Mouse (Mus musculus) intestine, postnatal 0 days (tissue): ENCODE results near the gene Sel1l2. TPM values are rescaled to one million over a fixed set of nuclear protein-coding genes. Genes with fewer than 3 reads are reported as not detected.
A peak's percentile ranks its signal among the peaks of the same experiment; 100 is the strongest.
"Not testable (repeated sequence)": the region's sequence is repeated elsewhere in the genome, so short reads cannot be mapped to it uniquely, and the experiment has no call there.

Experiments used
- ATAC-seq: fragments of 200-750 bp; cut with Nextera tagmentation; 2 replicates; pipeline ENCODE4 v1.8.0; 2017; ENCODE audit warnings: mild to moderate bottlenecking, moderate TSS enrichment, moderate library complexity
- H3K27ac ChIP-seq: fragments of 300-500 bp; sonication (generic); 2 replicates; pipeline ENCODE4 v1.5.1; 2014; ENCODE audit warnings: mild to moderate bottlenecking, low read depth, low read length, moderate library complexity
- H3K27me3 ChIP-seq: fragments of 300-500 bp; sonication (generic); replicated peaks from 2 replicates; pipeline ENCODE4 v1.6.1; 2014; ENCODE audit warnings: low read length, mixed read lengths; ENCODE audit not compliant: control insufficient read depth, insufficient read depth
- H3K36me3 ChIP-seq: fragments of 300-500 bp; sonication (generic); 2 replicates; pipeline ENCODE4 v1.6.1; 2014; ENCODE audit warnings: mild to moderate bottlenecking, moderate library complexity; ENCODE audit not compliant: control insufficient read depth, insufficient read depth
- H3K4me1 ChIP-seq: fragments of 300-500 bp; sonication (generic); replicated peaks from 2 replicates; pipeline ENCODE4 v1.6.1; 2014; ENCODE audit warnings: antibody characterized with exemption, low read length, mixed read lengths; ENCODE audit not compliant: control insufficient read depth, insufficient read depth
- H3K4me2 ChIP-seq: fragments of 300-500 bp; sonication (generic); replicated peaks from 2 replicates; pipeline ENCODE4 v1.6.1; 2014; ENCODE audit warnings: low read depth, mild to moderate bottlenecking, moderate library complexity
- H3K4me3 ChIP-seq: fragments of 300-500 bp; sonication (generic); 2 replicates; pipeline ENCODE4 v1.5.1; 2014; ENCODE audit warnings: low read depth, low read length
- H3K9ac ChIP-seq: fragments of 300-500 bp; sonication (generic); 2 replicates; pipeline ENCODE4 v1.6.1; 2014; ENCODE audit warnings: mild to moderate bottlenecking, low read depth, low read length
- H3K9me3 ChIP-seq: fragments of 300-500 bp; sonication (generic); 2 replicates; pipeline ENCODE4 v1.6.1; 2016; ENCODE audit warnings: mixed run types; ENCODE audit not compliant: control insufficient read depth
- CTCF ChIP-seq: sonication (generic); IDR thresholded peaks from 2 replicates; pipeline ENCODE4 v1.5.1; 2016; ENCODE audit warnings: low read depth, mild to moderate bottlenecking, control low read depth, antibody characterized with exemption, moderate library complexity
- WGBS: fragments of 180-500 bp; shearing (Covaris S2); extraction: QIAGEN DNeasy Blood & Tissue Kit; methylation state at CpG from one replicate; pipeline ENCODE4 v1.1.7; 2014; 5-methylcytosine and 5-hydroxymethylcytosine counted together
- polyA plus RNA-seq: library from polyadenylated mRNA; unstranded; fragments of >200 nt; fragmentation: Nextera tagmentation; extraction: Ambion mirVana; gene quantifications from 2 replicates; pipeline ENCODE4 v1.2.1, GENCODE M21; 2015

The Sel1l2 gene
- polyA plus RNA-seq, 1 experiment from 2014 or later: not detected

GRCm38 (mm10) chr2:140185685-140186210, 203.8 kb downstream of the Sel1l2 start:
- TF ChIP-seq CTCF: peak; percentile 13; the same call in 1 of the 2 replicates
- WGBS: 93% methylated on average over 3 of the region's 3 CpGs
- not testable (repeated sequence) for H3K9ac ChIP-seq, H3K9me3 ChIP-seq, ATAC-seq, H3K4me1 ChIP-seq, H3K27me3 ChIP-seq, H3K4me3 ChIP-seq, H3K27ac ChIP-seq, H3K4me2 ChIP-seq
- peaks cover 36% of the 10 kb centered on the region for H3K36me3 ChIP-seq

Other genes starting within 250 kb of the Sel1l2 start
- gene Gm17374, start 237.7 kb downstream of the Sel1l2 start, polyA plus RNA-seq: not detected in 2 replicates
- 12.0 and 15.5 TPM in 2 replicates for gene Esf1, start 219.1 kb downstream of the Sel1l2 start, polyA plus RNA-seq
- gene Ndufaf5, start 219.1 kb downstream of the Sel1l2 start, polyA plus RNA-seq: 12.8 and 13.3 TPM in 2 replicates
- 25.7 and 28.3 TPM in 2 replicates for gene Macrod2, start 5.6 kb upstream of the Sel1l2 start, polyA plus RNA-seq